Mouse (Mus musculus) inflammation-experienced regulatory T-cells, adult 6 months (primary cell): Measurements from ENCODE around the gene Ctsll3. TPM values are rescaled to one million over a fixed set of nuclear protein-coding genes. Genes with fewer than 3 reads are reported as not detected.
A peak's percentile ranks its signal among the peaks of the same experiment; 100 is the strongest.

ENCODE experiments used
- ATAC-seq: one replicate; pipeline ENCODE4 v1.8.0; 2017
- polyA plus RNA-seq, 3 experiments: library from polyadenylated mRNA; unstranded; fragments of 100-300 nt; shearing (Covaris generic); gene quantifications; one replicate each; pipeline ENCODE4 v1.2.1; 2017

Gene Ctsll3
- not detected for polyA plus RNA-seq

GRCm38 (mm10) chr13:60802749-60803148 lies at the start of gene Ctsll3:
Gene Ctsll3, minus strand, starts transcription at chr13:60802849.
- ATAC-seq = no peak

- ATAC-seq = peak; percentile 99
Observed at GRCm38 (mm10) chr13:60848241-60849120, 45.8 kb upstream of the Ctsll3 start.

GRCm38 (mm10) chr13:60843153-60843552 lies 40.5 kb upstream of the Ctsll3 start:
- ATAC-seq = no peak

- ATAC-seq = no peak
Observed at GRCm38 (mm10) chr13:60842703-60843102, 40.1 kb upstream of the Ctsll3 start.

GRCm38 (mm10) chr13:60839353-60839902 lies 36.8 kb upstream of the Ctsll3 start:
- peak; percentile 83 for ATAC-seq

GRCm38 (mm10) chr13:60826052-60826451 lies 23.4 kb upstream of the Ctsll3 start:
- peak; percentile 91 for ATAC-seq

- ATAC-seq = no peak
Observed at GRCm38 (mm10) chr13:60820486-60821175, 18.0 kb upstream of the Ctsll3 start.

GRCm38 (mm10) chr13:60819469-60819868 lies 16.8 kb upstream of the Ctsll3 start:
- ATAC-seq = no peak

GRCm38 (mm10) chr13:60813722-60814121 lies 11.1 kb upstream of the Ctsll3 start:
- no peak for ATAC-seq

GRCm38 (mm10) chr13:60812768-60813167 lies 10.1 kb upstream of the Ctsll3 start:
- no peak for ATAC-seq

- ATAC-seq = no peak
Observed at GRCm38 (mm10) chr13:60809690-60810089, 7.0 kb upstream of the Ctsll3 start.

- ATAC-seq = no peak
Observed at GRCm38 (mm10) chr13:60789466-60789865, 13.2 kb downstream of the Ctsll3 start.

- no peak for ATAC-seq
Observed at GRCm38 (mm10) chr13:60786264-60786663, 16.4 kb downstream of the Ctsll3 start, which contains the start of gene BC051665. Gene BC051665, minus strand, starts transcription at chr13:60786364.

- no peak for ATAC-seq
Observed at GRCm38 (mm10) chr13:60783301-60783700, 19.3 kb downstream of the Ctsll3 start.

- no peak for ATAC-seq
Observed at GRCm38 (mm10) chr13:60780534-60780933, 22.1 kb downstream of the Ctsll3 start.

- no peak for ATAC-seq
Observed at GRCm38 (mm10) chr13:60761161-60761560, 41.5 kb downstream of the Ctsll3 start.

GRCm38 (mm10) chr13:60760392-60760791 lies 42.3 kb downstream of the Ctsll3 start:
- ATAC-seq = no peak

GRCm38 (mm10) chr13:60759136-60759535 lies 43.5 kb downstream of the Ctsll3 start:
- peak; percentile 41 for ATAC-seq

- ATAC-seq = no peak
Observed at GRCm38 (mm10) chr13:60757292-60757691, 45.4 kb downstream of the Ctsll3 start.

- no peak for ATAC-seq
Observed at GRCm38 (mm10) chr13:60755251-60755650, 47.4 kb downstream of the Ctsll3 start.

- no peak for ATAC-seq
Observed at GRCm38 (mm10) chr13:60753216-60753615, 49.4 kb downstream of the Ctsll3 start.

- ATAC-seq = no peak
Observed at GRCm38 (mm10) chr13:60750930-60751329, 51.7 kb downstream of the Ctsll3 start.

- no peak for ATAC-seq
Observed at GRCm38 (mm10) chr13:60748556-60748955, 54.1 kb downstream of the Ctsll3 start.
